Comparison of ENCODE assay signal across 9 mouse cellular contexts in genomic region chr4:134914122-134914863, GRCm38 (mm10). TPM values are rescaled to one million over a fixed set of nuclear protein-coding genes. Genes with fewer than 3 reads are reported as not detected.
DNase-seq lines count a peak whose midpoint lies in the region; ATAC-seq and TF ChIP-seq lines count a peak whose summit lies in the region.
"Had no signal": no experiment of that assay in that cellular context is flagged by ENCODE, and none has a peak within 500 bp of the region (broad histone marks: within the 10 kb centered on the region; RNA-seq: fewer than 3 reads in every experiment).

No protein-coding gene starts in this region.

- no peak for DNase-seq in heart, postnatal 4 days
- DNase-seq in forebrain, embryonic 14.5 days (ENCODE audit: low spot score) = no peak
- no peak for DNase-seq in liver, embryonic 14.5 days (ENCODE audit: low read depth in 3 of 3, low spot score in 3 of 3)
- no peak for DNase-seq in adrenal gland, postnatal 25 days
- DNase-seq in right cerebral cortex, postnatal 4 days = no peak

- peaks cover 23% of the 10 kb centered on the region for H3K36me3 ChIP-seq in heart, embryonic 12.5 days
- H3K36me3 ChIP-seq in ES-Bruce4 (ENCODE audit: control insufficient read depth, insufficient read depth, low read length, poor library complexity, severe bottlenecking) = peaks cover 9% of the 10 kb centered on the region
- peaks cover 15% of the 10 kb centered on the region for H3K36me3 ChIP-seq in forebrain, embryonic 14.5 days (ENCODE audit: control insufficient read depth, insufficient read depth, low read length)
- H3K36me3 ChIP-seq in liver, embryonic 14.5 days (replicated peaks; ENCODE audit: control insufficient read depth, insufficient read depth, low read depth) = peaks cover 18% of the 10 kb centered on the region
- H3K36me3 ChIP-seq in stomach, embryonic 14.5 days (ENCODE audit: control insufficient read depth, insufficient read depth, low read length) = peaks cover 7% of the 10 kb centered on the region

- no peaks in the 10 kb centered on the region for H3K9me3 ChIP-seq in heart, embryonic 12.5 days (replicated peaks)
- peaks cover 3% of the 10 kb centered on the region; the same call in 1 of the 2 replicates for H3K9me3 ChIP-seq in ES-Bruce4 (replicated peaks; ENCODE audit: control insufficient read depth, insufficient read depth, low read length, poor library complexity, severe bottlenecking)
- no peaks in the 10 kb centered on the region for H3K9me3 ChIP-seq in forebrain, embryonic 14.5 days (replicated peaks; ENCODE audit: control insufficient read depth, low read length)
- no peaks in the 10 kb centered on the region for H3K9me3 ChIP-seq in liver, embryonic 14.5 days (ENCODE audit: control insufficient read depth, low read length)
- no peaks in the 10 kb centered on the region for H3K9me3 ChIP-seq in stomach, embryonic 14.5 days (ENCODE audit: control insufficient read depth, low read depth, low read length)

- 2% methylated on average over 43 of the region's 43 CpGs for WGBS in heart, embryonic 12.5 days
- 1% methylated on average over 43 of the region's 43 CpGs for WGBS in forebrain, embryonic 14.5 days
- WGBS in liver, embryonic 14.5 days (ENCODE audit: insufficient replicate concordance) = under 1% methylated on average over 43 of the region's 43 CpGs
- under 1% methylated on average over 43 of the region's 43 CpGs for WGBS in stomach, embryonic 14.5 days

- TF ChIP-seq POLR2A in ES-Bruce4 (IDR thresholded peaks at IDR 0.05; ENCODE audit: insufficient read depth, low read length) = no peak

- H3K27ac ChIP-seq in heart, embryonic 12.5 days (ENCODE audit: poor library complexity, severe bottlenecking) = peak overlapping the region; percentile 92
- peak overlapping the region; percentile 52 for H3K27ac ChIP-seq in ES-Bruce4 (ENCODE audit: insufficient read depth, low read length)
- H3K27ac ChIP-seq in forebrain, embryonic 14.5 days (ENCODE audit: low read depth, low read length) = peak overlapping the region; percentile 87
- peak overlapping the region; percentile 99 for H3K27ac ChIP-seq in liver, embryonic 14.5 days
- peak overlapping the region; percentile 88 for H3K27ac ChIP-seq in stomach, embryonic 14.5 days (ENCODE audit: low read length)

- TF ChIP-seq CTCF in ES-Bruce4 (IDR thresholded peaks at IDR 0.05; ENCODE audit: low read depth, low read length) = no peak
- no peak for TF ChIP-seq CTCF in liver, embryonic 14.5 days (IDR thresholded peaks at IDR 0.05; ENCODE audit: low read depth)

- peak; percentile 85 for ATAC-seq in heart, embryonic 12.5 days (ENCODE audit: insufficient number of reproducible peaks, low FRiP score)
- ATAC-seq in forebrain, embryonic 14.5 days = peak; percentile 73
- ATAC-seq in liver, embryonic 14.5 days (ENCODE audit: insufficient read depth) = peak; percentile 82
- ATAC-seq in stomach, embryonic 14.5 days (ENCODE audit: insufficient number of reproducible peaks, insufficient read depth, low FRiP score, low read depth) = peak; percentile 72

- peak overlapping the region; percentile 84 for H3K4me2 ChIP-seq in heart, embryonic 12.5 days
- peak overlapping the region; percentile 62 for H3K4me2 ChIP-seq in forebrain, embryonic 14.5 days (ENCODE audit: low read length)
- H3K4me2 ChIP-seq in liver, embryonic 14.5 days (ENCODE audit: low read depth) = peak overlapping the region; percentile 99
- peak overlapping the region; percentile 72 for H3K4me2 ChIP-seq in stomach, embryonic 14.5 days (replicated peaks; ENCODE audit: low read depth, low read length)

- peak overlapping the region; percentile 91 for H3K4me3 ChIP-seq in heart, embryonic 12.5 days
- peak overlapping the region; percentile 87 for H3K4me3 ChIP-seq in ES-Bruce4 (ENCODE audit: low read depth, low read length)
- peak overlapping the region; percentile 80 for H3K4me3 ChIP-seq in forebrain, embryonic 14.5 days (ENCODE audit: low read depth, low read length)
- H3K4me3 ChIP-seq in liver, embryonic 14.5 days (ENCODE audit: insufficient read depth in 1 of 2, low read depth in 2 of 2, low read length in 2 of 2) = peak overlapping the region; percentile 64 to 99
- H3K4me3 ChIP-seq in stomach, embryonic 14.5 days (ENCODE audit: low read depth, low read length) = peak overlapping the region; percentile 94

- H3K4me1 ChIP-seq in heart, embryonic 12.5 days (replicated peaks) = peaks cover 20% of the 10 kb centered on the region
- H3K4me1 ChIP-seq in ES-Bruce4 (ENCODE audit: control insufficient read depth, insufficient read depth, low read length) = no peaks in the 10 kb centered on the region
- peaks cover 11% of the 10 kb centered on the region for H3K4me1 ChIP-seq in forebrain, embryonic 14.5 days (ENCODE audit: control insufficient read depth, insufficient read depth, low read length)
- peaks cover 33 to 41% of the 10 kb centered on the region in 2 experiments for H3K4me1 ChIP-seq in liver, embryonic 14.5 days (replicated peaks; ENCODE audit: control insufficient read depth in 2 of 2, insufficient read depth in 2 of 2, low read length in 1 of 2)
- H3K4me1 ChIP-seq in stomach, embryonic 14.5 days (ENCODE audit: control insufficient read depth, insufficient read depth, low read length) = peaks cover 8% of the 10 kb centered on the region; the same call in 1 of the 2 replicates

- H3K27me3 ChIP-seq in heart, embryonic 12.5 days (replicated peaks) = no peaks in the 10 kb centered on the region
- no peaks in the 10 kb centered on the region for H3K27me3 ChIP-seq in ES-Bruce4 (ENCODE audit: control insufficient read depth, insufficient read depth, low read length, poor library complexity, severe bottlenecking)
- H3K27me3 ChIP-seq in forebrain, embryonic 14.5 days (replicated peaks; ENCODE audit: control insufficient read depth, insufficient read depth, low read length) = no peaks in the 10 kb centered on the region
- no peaks in the 10 kb centered on the region for H3K27me3 ChIP-seq in liver, embryonic 14.5 days (ENCODE audit: control insufficient read depth, insufficient read depth, low read length)
- no peaks in the 10 kb centered on the region for H3K27me3 ChIP-seq in stomach, embryonic 14.5 days (ENCODE audit: control insufficient read depth, insufficient read depth, low read length)
- H3K27me3 ChIP-seq: Patski had no signal

- TF ChIP-seq EP300 in ES-Bruce4 (IDR thresholded peaks at IDR 0.05; ENCODE audit: insufficient read depth, low read depth, low read length) = no peak
- no peak for TF ChIP-seq EP300 in liver, embryonic 14.5 days (IDR thresholded peaks at IDR 0.05; ENCODE audit: low read depth)

- peak overlapping the region; percentile 88 for H3K9ac ChIP-seq in heart, embryonic 12.5 days
- H3K9ac ChIP-seq in ES-Bruce4 (ENCODE audit: low read depth, poor library complexity, severe bottlenecking) = peak overlapping the region; percentile 78
- peak overlapping the region; percentile 85 for H3K9ac ChIP-seq in forebrain, embryonic 14.5 days (ENCODE audit: low read length)
- H3K9ac ChIP-seq in liver, embryonic 14.5 days (replicated peaks) = peak overlapping the region; percentile 91
- H3K9ac ChIP-seq in stomach, embryonic 14.5 days (replicated peaks; ENCODE audit: low read depth, low read length) = peak overlapping the region; percentile 85

RNA-seq across cellular contexts. Expression of gene Tmem50a, which starts 0.5 kb away (rescaled TPM):
- polyA plus RNA-seq in heart, embryonic 12.5 days (2016; fragmentation: Nextera tagmentation; extraction: Ambion mirVana) = 140 and 145 TPM in 2 replicates
- 10 to 100 TPM; 73.2 to 74.5 TPM for total RNA-seq in heart, postnatal 4 days (2021)
- polyA plus RNA-seq in ES-Bruce4 (2011; ENCODE audit: insufficient read depth, insufficient read length, low read depth, missing spikeins) = 84.6 and 87.1 TPM in 2 replicates
- polyA plus RNA-seq in forebrain, embryonic 14.5 days (2014; fragmentation: Nextera tagmentation; extraction: Ambion mirVana) = 166 and 178 TPM in 2 replicates
- 44.2 and 50.8 TPM in 2 replicates for polyA plus RNA-seq in liver, embryonic 14.5 days (2012; rRNA removed)
- polyA plus RNA-seq in liver, embryonic 14.5 days (2014; fragmentation: Nextera tagmentation; extraction: Ambion mirVana) = 59.5 and 65.1 TPM in 2 replicates
- 180 and 186 TPM in 2 replicates for polyA plus RNA-seq in stomach, embryonic 14.5 days (2014; fragmentation: Nextera tagmentation; extraction: Ambion mirVana)
- 337 and 444 TPM in 2 replicates for total RNA-seq in adrenal gland, postnatal 25 days (2021)

RNA-seq across cellular contexts. Expression of gene Rsrp1, which starts 9.1 kb away (rescaled TPM):
- polyA plus RNA-seq in heart, embryonic 12.5 days (2016; fragmentation: Nextera tagmentation; extraction: Ambion mirVana) = 386 and 405 TPM in 2 replicates
- 100 to 1,000 TPM; 105 to 117 TPM for total RNA-seq in heart, postnatal 4 days (2021)
- 209 and 226 TPM in 2 replicates for polyA plus RNA-seq in ES-Bruce4 (2011; ENCODE audit: insufficient read depth, insufficient read length, low read depth, missing spikeins)
- 363 and 474 TPM in 2 replicates for polyA plus RNA-seq in forebrain, embryonic 14.5 days (2014; fragmentation: Nextera tagmentation; extraction: Ambion mirVana)
- polyA plus RNA-seq in liver, embryonic 14.5 days (2012; rRNA removed) = 228 and 239 TPM in 2 replicates
- polyA plus RNA-seq in liver, embryonic 14.5 days (2014; fragmentation: Nextera tagmentation; extraction: Ambion mirVana) = 151 and 161 TPM in 2 replicates
- polyA plus RNA-seq in stomach, embryonic 14.5 days (2014; fragmentation: Nextera tagmentation; extraction: Ambion mirVana) = 506 and 565 TPM in 2 replicates
- total RNA-seq in adrenal gland, postnatal 25 days (2021) = 603 and 640 TPM in 2 replicates

RNA-seq across cellular contexts. Expression of gene Syf2, which starts 16.4 kb away (rescaled TPM):
- 55.7 and 61.9 TPM in 2 replicates for polyA plus RNA-seq in heart, embryonic 12.5 days (2016; fragmentation: Nextera tagmentation; extraction: Ambion mirVana)
- total RNA-seq in heart, postnatal 4 days (2021) = 10 to 100 TPM; 40.2 to 41.9 TPM
- polyA plus RNA-seq in ES-Bruce4 (2011; ENCODE audit: insufficient read depth, insufficient read length, low read depth, missing spikeins) = 52.6 and 53.3 TPM in 2 replicates
- polyA plus RNA-seq in forebrain, embryonic 14.5 days (2014; fragmentation: Nextera tagmentation; extraction: Ambion mirVana) = 68.1 and 72.7 TPM in 2 replicates
- polyA plus RNA-seq in liver, embryonic 14.5 days (2012; rRNA removed) = 21.9 and 42.9 TPM in 2 replicates
- 52.6 and 56.0 TPM in 2 replicates for polyA plus RNA-seq in liver, embryonic 14.5 days (2014; fragmentation: Nextera tagmentation; extraction: Ambion mirVana)
- 67.7 and 71.7 TPM in 2 replicates for polyA plus RNA-seq in stomach, embryonic 14.5 days (2014; fragmentation: Nextera tagmentation; extraction: Ambion mirVana)
- 109 TPM in 2 replicates for total RNA-seq in adrenal gland, postnatal 25 days (2021)

RNA-seq across cellular contexts. Expression of gene Rhd, which starts 50.0 kb away (rescaled TPM):
- polyA plus RNA-seq in heart, embryonic 12.5 days (2016; fragmentation: Nextera tagmentation; extraction: Ambion mirVana) = 23.6 and 28.1 TPM in 2 replicates
- total RNA-seq in heart, postnatal 4 days (2021) = 1 to 10 TPM; 4.7 to 5.4 TPM
- polyA plus RNA-seq in ES-Bruce4 (2011; ENCODE audit: insufficient read depth, insufficient read length, low read depth, missing spikeins) = 4.2 and 4.6 TPM in 2 replicates
- polyA plus RNA-seq in forebrain, embryonic 14.5 days (2014; fragmentation: Nextera tagmentation; extraction: Ambion mirVana) = 0.85 and 0.99 TPM in 2 replicates
- polyA plus RNA-seq in liver, embryonic 14.5 days (2012; rRNA removed) = 260 and 298 TPM in 2 replicates
- polyA plus RNA-seq in liver, embryonic 14.5 days (2014; fragmentation: Nextera tagmentation; extraction: Ambion mirVana) = 576 and 578 TPM in 2 replicates
- 1.2 and 1.6 TPM in 2 replicates for polyA plus RNA-seq in stomach, embryonic 14.5 days (2014; fragmentation: Nextera tagmentation; extraction: Ambion mirVana)
- 0.33 TPM in 1 of 2 replicates, not detected in the other for total RNA-seq in adrenal gland, postnatal 25 days (2021)
